Mouse (Mus musculus): ENCODE data around the gene Loxl4. TPM values are rescaled to one million over a fixed set of nuclear protein-coding genes. Genes with fewer than 3 reads are reported as not detected.

Gene Loxl4
- polyA plus RNA-seq, 1 experiment from 2014 or later, result 0.06 TPM

DNA sequence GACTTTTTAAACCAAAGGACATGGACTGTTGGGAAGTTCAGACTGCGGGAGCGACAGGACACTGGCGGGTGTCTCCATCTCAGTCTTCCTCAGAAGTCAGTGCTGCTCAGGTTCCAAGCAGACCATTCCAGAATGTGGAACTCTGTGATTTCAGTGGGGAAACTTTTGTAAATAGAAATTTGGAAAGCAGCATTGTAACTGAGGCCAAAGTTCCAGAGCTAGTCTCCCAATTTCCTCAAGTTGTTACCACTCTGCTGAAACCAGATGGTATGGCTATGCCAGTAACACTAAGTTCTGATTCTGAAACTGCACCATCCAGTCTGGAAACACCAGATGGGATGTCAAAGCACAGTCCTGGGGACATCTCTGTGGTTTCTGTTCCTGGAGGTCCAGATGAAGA, 49.6 kb downstream of the Loxl4 start:
- no peaks in the 10 kb centered on the region for H3K4me1 ChIP-seq (ENCODE audit: control insufficient read depth, insufficient read depth, low read length)
- H3K9me3 ChIP-seq (replicated peaks; ENCODE audit: control insufficient read depth, low read length), result no peaks in the 10 kb centered on the region
- H3K4me2 ChIP-seq (ENCODE audit: low read depth, low read length), result no peak overlapping the region
- 95% methylated on average over 3 of the region's 3 CpGs for WGBS
- no peaks in the 10 kb centered on the region for H3K27me3 ChIP-seq (ENCODE audit: control insufficient read depth, insufficient read depth, low read length)
- ATAC-seq (replicated peaks; ENCODE audit: insufficient number of reproducible peaks, low FRiP score, low TSS enrichment, low read depth) (no peak), DNase-seq (ENCODE audit: low spot score) (no peak)
- H3K4me3 ChIP-seq (ENCODE audit: low read depth, low read length), result no peak overlapping the region
- H3K9ac ChIP-seq (replicated peaks; ENCODE audit: low read length), result no peak overlapping the region
- no peak overlapping the region for H3K27ac ChIP-seq (replicated peaks; ENCODE audit: low read depth, low read length)
- H3K36me3 ChIP-seq (replicated peaks; ENCODE audit: control insufficient read depth, insufficient read depth, low read depth, low read length), result no peaks in the 10 kb centered on the region

DNA sequence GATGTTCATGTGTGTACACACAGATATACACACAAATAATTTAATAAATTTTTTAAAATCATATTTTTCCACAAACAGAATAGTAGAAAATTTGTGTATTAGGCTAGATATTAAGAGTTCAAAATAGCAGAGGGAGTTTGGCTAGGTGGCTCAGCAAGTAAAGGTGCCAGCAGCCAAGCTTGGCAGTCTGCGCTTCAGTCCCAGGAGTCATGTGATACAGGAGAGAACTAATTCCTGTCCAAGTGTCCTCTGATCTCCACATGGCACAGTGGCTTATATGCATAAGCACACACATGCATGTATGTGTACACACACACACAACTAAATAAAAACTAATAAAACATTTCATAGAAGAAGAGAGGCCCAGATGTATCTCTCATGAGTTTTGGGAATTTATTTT, 50.6 kb downstream of the Loxl4 start:
- no peak overlapping the region for H3K4me2 ChIP-seq (ENCODE audit: low read depth, low read length)
- 94% methylated on average over 1 of the region's 1 CpGs for WGBS
- H3K27me3 ChIP-seq (ENCODE audit: control insufficient read depth, insufficient read depth, low read length), result no peaks in the 10 kb centered on the region
- no peak overlapping the region for H3K4me3 ChIP-seq (ENCODE audit: low read depth, low read length)
- no peak overlapping the region for H3K27ac ChIP-seq (replicated peaks; ENCODE audit: low read depth, low read length)
- no peak overlapping the region for H3K9ac ChIP-seq (replicated peaks; ENCODE audit: low read length)
- H3K4me1 ChIP-seq (ENCODE audit: control insufficient read depth, insufficient read depth, low read length), result no peaks in the 10 kb centered on the region
- DNase-seq (ENCODE audit: low spot score) (no peak), ATAC-seq (replicated peaks; ENCODE audit: insufficient number of reproducible peaks, low FRiP score, low TSS enrichment, low read depth) (no peak)
- no peaks in the 10 kb centered on the region for H3K36me3 ChIP-seq (replicated peaks; ENCODE audit: control insufficient read depth, insufficient read depth, low read depth, low read length)
- no peaks in the 10 kb centered on the region for H3K9me3 ChIP-seq (replicated peaks; ENCODE audit: control insufficient read depth, low read length)

DNA sequence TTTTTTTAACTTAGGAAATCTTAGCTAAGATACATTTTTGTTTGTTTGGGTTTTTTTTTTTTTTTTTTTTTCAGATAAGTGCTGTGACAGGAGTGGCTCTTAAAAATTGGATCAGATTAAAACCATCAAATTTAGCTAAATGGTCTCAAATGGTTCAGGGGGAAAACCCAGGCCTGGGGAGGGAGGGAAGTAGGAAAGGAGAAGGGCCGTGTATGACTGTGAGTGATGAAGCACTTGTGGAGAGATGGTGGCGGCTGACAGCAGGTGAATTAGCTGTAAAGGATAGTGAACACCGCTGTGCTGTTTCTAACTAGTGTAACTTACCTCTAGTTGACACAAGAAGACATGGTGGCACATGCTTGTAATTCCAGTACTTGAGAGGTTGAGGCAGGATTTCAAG, 53.9 kb downstream of the Loxl4 start:
- no peak overlapping the region for H3K4me3 ChIP-seq (ENCODE audit: low read depth, low read length)
- H3K4me2 ChIP-seq (ENCODE audit: low read depth, low read length), result no peak overlapping the region
- no peak overlapping the region for H3K9ac ChIP-seq (replicated peaks; ENCODE audit: low read length)
- no peak overlapping the region for H3K27ac ChIP-seq (replicated peaks; ENCODE audit: low read depth, low read length)
- no peaks in the 10 kb centered on the region for H3K27me3 ChIP-seq (ENCODE audit: control insufficient read depth, insufficient read depth, low read length)
- no peaks in the 10 kb centered on the region for H3K36me3 ChIP-seq (replicated peaks; ENCODE audit: control insufficient read depth, insufficient read depth, low read depth, low read length)
- H3K4me1 ChIP-seq (ENCODE audit: control insufficient read depth, insufficient read depth, low read length), result no peaks in the 10 kb centered on the region
- ATAC-seq (replicated peaks; ENCODE audit: insufficient number of reproducible peaks, low FRiP score, low TSS enrichment, low read depth) (no peak), DNase-seq (ENCODE audit: low spot score) (no peak)
- H3K9me3 ChIP-seq (replicated peaks; ENCODE audit: control insufficient read depth, low read length), result no peaks in the 10 kb centered on the region
- 82% methylated on average over 3 of the region's 3 CpGs for WGBS

Other genes starting within 250 kb of the Loxl4 start
- 5.8 and 8.4 TPM in 2 replicates for gene Crtac1, start 181.0 kb downstream of the Loxl4 start, polyA plus RNA-seq (2014; fragmentation: Nextera tagmentation; extraction: Ambion mirVana)
- 31.3 and 36.9 TPM in 2 replicates for gene R3hcc1l, start 94.1 kb downstream of the Loxl4 start, polyA plus RNA-seq (2014; fragmentation: Nextera tagmentation; extraction: Ambion mirVana)
- 0.52 and 0.53 TPM in 2 replicates for gene Pyroxd2, start 140.0 kb upstream of the Loxl4 start, polyA plus RNA-seq (2014; fragmentation: Nextera tagmentation; extraction: Ambion mirVana)
- 7.5 and 10.3 TPM in 2 replicates for gene Hps1, start 167.2 kb upstream of the Loxl4 start, polyA plus RNA-seq (2014; fragmentation: Nextera tagmentation; extraction: Ambion mirVana)